Mouse (Mus musculus) liver, embryonic 14.5 days (tissue): ENCODE measurements around the gene Bcl2. TPM values are rescaled to one million over a fixed set of nuclear protein-coding genes. Genes with fewer than 3 reads are reported as not detected.

Source experiments
- ATAC-seq: fragments of 200-750 bp; cut with Nextera tagmentation; 2 replicates; pipeline ENCODE4 v1.8.0; 2017; ENCODE audit warnings: moderate number of reproducible peaks, mild to moderate bottlenecking, moderate library complexity; ENCODE audit not compliant: insufficient read depth
- DNase-seq, 3 experiments: peaks; one replicate each; pipeline ENCODE4 v3.0.0-alpha.2; 2012 to 2013; ENCODE audit warnings: low read depth in 3 of 3, low spot score in 3 of 3
- H3K27ac ChIP-seq: fragments of 300-500 bp; sonication (generic); 2 replicates; pipeline ENCODE4 v1.5.1; 2014; ENCODE audit warnings: moderate library complexity, mild to moderate bottlenecking, control low read depth, inconsistent platforms
- H3K27me3 ChIP-seq: fragments of 300-500 bp; sonication (generic); 2 replicates; pipeline ENCODE4 v1.6.1; 2014; ENCODE audit warnings: mild to moderate bottlenecking, low read length, moderate library complexity; ENCODE audit not compliant: control insufficient read depth, insufficient read depth
- H3K36me3 ChIP-seq: fragments of 300-500 bp; sonication (generic); replicated peaks from 2 replicates; pipeline ENCODE4 v1.6.1; 2014; ENCODE audit warnings: low read depth; ENCODE audit not compliant: control insufficient read depth, insufficient read depth
- H3K4me1 ChIP-seq, 2 experiments: fragments of 200-500 bp in 1 of 2; fragments of 300-500 bp in 1 of 2; sonication (generic) in 1 of 2; replicated peaks; 2 replicates each; pipeline ENCODE4 v1.6.1; 2012 to 2014; ENCODE audit warnings: antibody characterized with exemption in 1 of 2, inconsistent platforms in 1 of 2, low read length in 1 of 2; ENCODE audit not compliant: control insufficient read depth in 2 of 2, insufficient read depth in 2 of 2
- H3K4me2 ChIP-seq: fragments of 300-500 bp; sonication (generic); 2 replicates; pipeline ENCODE4 v1.6.1; 2014; ENCODE audit warnings: low read depth, mild to moderate bottlenecking, control low read depth, moderate library complexity
- H3K4me3 ChIP-seq, 2 experiments: fragments of 200-500 bp in 1 of 2; fragments of 300-500 bp in 1 of 2; sonication (generic) in 1 of 2; 2 replicates each; pipeline ENCODE4 v1.5.1; 2012 to 2014; ENCODE audit warnings: low read depth in 2 of 2, low read length in 2 of 2, mild to moderate bottlenecking in 2 of 2, control low read depth in 1 of 2, inconsistent platforms in 1 of 2, moderate library complexity in 1 of 2; ENCODE audit not compliant: insufficient read depth in 1 of 2
- H3K9ac ChIP-seq: fragments of 300-500 bp; sonication (generic); replicated peaks from 2 replicates; pipeline ENCODE4 v1.6.1; 2014; ENCODE audit warnings: mild to moderate bottlenecking, control low read depth, moderate library complexity
- H3K9me3 ChIP-seq: fragments of 300-500 bp; sonication (generic); 2 replicates; pipeline ENCODE4 v1.6.1; 2016; ENCODE audit warnings: low read length, mixed read lengths; ENCODE audit not compliant: control insufficient read depth
- CTCF ChIP-seq: IDR thresholded peaks from 2 replicates; pipeline ENCODE4 v1.5.1; 2016; ENCODE audit warnings: antibody characterized with exemption, low read depth, control low read depth
- EP300 ChIP-seq: IDR thresholded peaks from 2 replicates; pipeline ENCODE4 v1.6.1; 2016; ENCODE audit warnings: antibody characterized with exemption, low read depth
- WGBS: fragments of 180-500 bp; shearing (Covaris S2); extraction: QIAGEN DNeasy Blood & Tissue Kit; methylation state at CpG from one replicate; pipeline ENCODE4 v1.1.7; 2014; ENCODE audit not compliant: insufficient replicate concordance; 5-methylcytosine and 5-hydroxymethylcytosine counted together
- polyA plus RNA-seq, 2 experiments: library from polyadenylated mRNA; depleted of rRNA in 1 of 2; stranded (reverse) in 1 of 2; unstranded in 1 of 2; fragments of >200 nt; fragmentation: Nextera tagmentation in 1 of 2; extraction: Ambion mirVana in 1 of 2; gene quantifications; 2 replicates each; pipeline versions ENCODE4 v1.2.1 to v1.2.3; 2012 to 2014

The Bcl2 gene
- polyA plus RNA-seq, 2 experiments = 0.38 to 0.43 TPM

GRCm38 (mm10) chr1:106606951-106607350 is 107.1 kb downstream of the Bcl2 start:
- H3K36me3 ChIP-seq = no peaks in the 10 kb centered on the region
- H3K9ac ChIP-seq = no peak overlapping the region
- no peaks in the 10 kb centered on the region for H3K9me3 ChIP-seq
- no peak overlapping the region for H3K27ac ChIP-seq
- H3K4me2 ChIP-seq = no peak overlapping the region
- 64% methylated on average over 5 of the region's 5 CpGs for WGBS
- H3K27me3 ChIP-seq = no peaks in the 10 kb centered on the region
- DNase-seq (no peak), ATAC-seq (no peak)
- peaks cover 0 to 8% of the 10 kb centered on the region in 2 experiments; a peak in 1 of 4 replicates for H3K4me1 ChIP-seq
- TF ChIP-seq EP300 (no peak), CTCF (no peak)
- no peak overlapping the region for H3K4me3 ChIP-seq

- TF ChIP-seq EP300 (no peak), CTCF (no peak)
- ATAC-seq = no peak
- Histone ChIP-seq H3K27ac (no peak overlapping the region), H3K9me3 (no peaks in the 10 kb centered on the region), H3K4me3 (no peak overlapping the region), H3K9ac (no peak overlapping the region), H3K36me3 (no peaks in the 10 kb centered on the region), H3K4me1 (peaks cover 0 to 8% of the 10 kb centered on the region in 2 experiments; a peak in 1 of 4 replicates), H3K27me3 (no peaks in the 10 kb centered on the region), H3K4me2 (no peak overlapping the region)
- no peak for DNase-seq
- 65% methylated on average over 4 of the region's 4 CpGs for WGBS
Observed at GRCm38 (mm10) chr1:106603406-106603805, 110.7 kb downstream of the Bcl2 start.

- Histone ChIP-seq H3K27ac (no peak overlapping the region), H3K27me3 (no peaks in the 10 kb centered on the region), H3K9me3 (no peaks in the 10 kb centered on the region), H3K4me3 (no peak overlapping the region), H3K4me2 (no peak overlapping the region), H3K4me1 (peaks cover 0 to 8% of the 10 kb centered on the region in 2 experiments; a peak in 1 of 4 replicates), H3K36me3 (no peaks in the 10 kb centered on the region), H3K9ac (no peak overlapping the region)
- no peak for DNase-seq
- WGBS = 43% methylated on average over 6 of the region's 6 CpGs
- TF ChIP-seq EP300 (no peak), CTCF (no peak)
- no peak for ATAC-seq
Observed at GRCm38 (mm10) chr1:106602941-106603340, 111.1 kb downstream of the Bcl2 start.

GRCm38 (mm10) chr1:106602536-106602935 is 111.5 kb downstream of the Bcl2 start:
- Histone ChIP-seq H3K27me3 (no peaks in the 10 kb centered on the region), H3K4me2 (no peak overlapping the region), H3K36me3 (no peaks in the 10 kb centered on the region), H3K9me3 (no peaks in the 10 kb centered on the region), H3K27ac (no peak overlapping the region), H3K9ac (no peak overlapping the region), H3K4me3 (no peak overlapping the region), H3K4me1 (peaks cover 0 to 8% of the 10 kb centered on the region in 2 experiments; a peak in 1 of 4 replicates)
- 43% methylated on average over 5 of the region's 5 CpGs for WGBS
- no peak for TF ChIP-seq EP300
- TF ChIP-seq CTCF = no peak
- ATAC-seq = no peak
- no peak for DNase-seq

GRCm38 (mm10) chr1:106601247-106601646 is 112.8 kb downstream of the Bcl2 start:
- H3K9ac ChIP-seq = no peak overlapping the region
- H3K4me3 ChIP-seq = no peak overlapping the region
- H3K27me3 ChIP-seq = no peaks in the 10 kb centered on the region
- H3K27ac ChIP-seq = no peak overlapping the region
- peaks cover 0 to 8% of the 10 kb centered on the region in 2 experiments; a peak in 1 of 4 replicates for H3K4me1 ChIP-seq
- no peak for TF ChIP-seq EP300
- TF ChIP-seq CTCF = no peak
- DNase-seq (no peak), ATAC-seq (no peak)
- no peak overlapping the region for H3K4me2 ChIP-seq
- H3K9me3 ChIP-seq = no peaks in the 10 kb centered on the region
- no peaks in the 10 kb centered on the region for H3K36me3 ChIP-seq
- WGBS = 46% methylated on average over 4 of the region's 4 CpGs
